Mouse (Mus musculus) cerebellum, adult (tissue): ENCODE data around the gene Kif3c.
"Not testable (repeated sequence)": the region's sequence is repeated elsewhere in the genome, so short reads cannot be mapped to it uniquely, and the experiment has no call there.

ENCODE experiments used
- ATAC-seq: cut with Nextera tagmentation; 2 replicates; pipeline ENCODE4 v1.9.2; 2017; ENCODE audit warnings: mild to moderate bottlenecking, moderate library complexity, mixed read lengths; ENCODE audit not compliant: insufficient number of reproducible peaks, low FRiP score, low TSS enrichment

Gene Kif3c

GRCm38 (mm10) chr12:3366957-3367260 lies 2.0 kb downstream of the Kif3c start:
- ATAC-seq: no peak

DNA sequence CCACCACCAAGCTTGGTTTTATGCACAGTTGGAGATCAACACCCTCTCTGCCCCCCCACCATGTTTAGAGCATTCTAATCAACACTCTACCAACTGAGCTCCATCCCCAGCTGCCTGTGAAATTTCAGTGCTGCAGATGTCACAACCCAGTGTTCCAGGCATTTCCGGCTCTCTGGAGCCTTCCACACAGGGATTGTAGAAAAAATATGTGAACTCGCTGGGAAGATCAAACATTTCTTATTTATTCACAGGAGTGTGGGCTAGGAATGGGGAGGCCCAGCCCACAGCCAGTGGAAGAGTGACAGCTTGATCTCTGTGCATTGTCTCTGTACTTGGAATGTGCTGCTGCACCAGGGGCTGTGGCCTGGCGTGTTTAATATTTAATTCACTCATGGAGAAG lies 3.8 kb downstream of the Kif3c start:
- no peak for ATAC-seq

DNA sequence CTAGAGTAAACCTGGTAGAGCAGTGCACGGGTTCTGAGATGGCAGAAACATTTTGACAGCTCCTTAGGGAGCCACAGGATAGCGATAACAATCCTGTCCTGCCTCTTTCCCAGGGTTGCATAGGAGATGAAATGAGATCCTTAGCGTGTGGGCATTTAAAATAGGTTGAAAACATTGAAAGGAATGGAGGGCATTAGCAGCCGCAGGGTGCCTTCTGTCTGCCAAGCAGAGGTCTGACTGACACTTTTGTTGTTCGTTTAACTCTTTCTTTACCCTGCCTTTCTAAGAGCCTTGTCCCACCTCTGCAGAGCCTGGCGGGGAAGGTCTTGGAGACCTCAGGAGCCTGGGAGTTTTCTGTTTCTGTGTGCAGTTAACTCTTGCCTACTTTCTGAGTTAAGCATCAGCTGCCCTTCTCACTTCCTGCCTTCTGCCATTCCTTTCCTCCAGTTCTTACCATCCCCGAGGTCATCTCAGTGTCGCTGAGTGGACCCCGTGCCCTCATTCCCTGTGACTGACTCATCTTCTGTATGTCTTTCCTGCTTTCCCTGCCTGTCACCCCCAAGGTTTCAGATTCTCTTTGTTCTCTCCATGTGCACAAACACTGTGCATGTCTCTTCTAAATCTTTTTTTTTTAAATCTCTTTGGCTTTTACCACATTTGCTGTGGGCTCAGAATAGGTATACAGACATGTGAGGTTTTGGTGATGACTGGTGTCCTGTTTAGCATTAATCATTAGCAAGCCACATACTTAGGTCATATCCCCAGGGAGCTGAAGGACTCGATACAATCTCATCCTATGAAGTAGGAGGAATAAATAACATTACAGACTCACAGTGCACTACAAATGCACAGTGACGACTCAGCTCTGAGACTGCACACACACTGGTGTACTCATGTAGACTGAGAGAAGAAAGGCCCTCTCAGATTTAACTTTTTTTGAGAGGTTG lies 6.3 kb downstream of the Kif3c start:
- ATAC-seq: no peak

DNA sequence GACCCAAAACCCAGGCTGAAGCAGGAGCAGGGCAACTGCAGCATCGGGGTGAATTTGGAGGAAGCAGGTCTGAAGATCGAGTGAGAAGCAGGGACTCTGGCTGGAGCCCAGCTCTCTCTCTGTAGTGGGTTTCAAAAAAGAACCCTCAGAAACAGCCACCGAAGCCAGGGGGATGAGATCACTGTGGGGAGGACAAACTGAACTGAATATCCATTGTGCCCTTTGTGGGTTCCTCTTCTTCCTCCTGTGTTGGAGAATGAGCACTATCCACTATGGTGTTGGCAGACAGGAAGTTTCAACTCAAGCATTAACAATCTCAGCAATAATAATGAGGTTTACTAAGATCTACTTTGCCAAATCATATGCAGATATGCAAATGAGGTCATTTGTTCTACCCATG lies 7.1 kb downstream of the Kif3c start:
- ATAC-seq: no peak

DNA sequence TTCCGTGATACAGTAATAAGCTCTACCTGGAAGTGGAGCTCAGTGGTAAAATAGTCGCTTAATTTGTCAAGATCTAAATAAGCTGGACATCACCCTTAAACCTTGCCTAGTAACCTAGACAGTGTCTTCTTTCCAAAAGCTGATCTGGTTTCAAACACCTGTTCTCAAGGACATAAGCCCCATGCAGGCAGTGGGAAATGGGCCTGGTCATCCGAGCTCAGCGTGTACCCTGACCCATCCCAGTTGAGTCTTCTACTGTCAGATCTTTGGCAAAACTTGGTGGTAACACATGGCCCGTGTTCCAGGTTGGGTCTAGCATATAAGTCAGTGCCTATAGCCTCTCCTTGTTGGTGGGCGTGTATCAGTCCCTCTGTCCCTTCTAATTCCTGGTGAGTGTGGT lies 8.6 kb downstream of the Kif3c start:
- no peak for ATAC-seq

- no peak for ATAC-seq
These were observed 9.6 kb downstream of the Kif3c start for GRCm38 (mm10) chr12:3374552-3374951.

DNA sequence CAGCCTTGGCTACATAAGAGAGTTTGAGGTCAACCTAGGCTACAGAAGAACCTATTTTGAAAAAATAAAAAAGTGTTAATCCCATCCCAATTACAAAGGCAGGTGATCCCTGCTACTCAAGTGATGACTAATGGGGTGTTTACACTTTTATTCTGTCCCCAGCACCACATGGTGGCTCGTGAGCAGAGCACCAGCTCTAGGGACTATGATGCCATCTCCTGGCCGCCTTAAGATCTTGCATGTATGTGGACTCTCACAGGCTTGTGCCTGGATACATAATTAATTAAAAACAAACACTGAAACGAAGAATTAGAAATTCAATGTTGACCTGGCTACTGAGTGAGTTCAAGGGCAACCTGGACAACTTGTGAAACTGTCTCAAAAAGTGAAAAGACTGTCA lies 12.3 kb downstream of the Kif3c start:
- ATAC-seq: no peak

GRCm38 (mm10) chr12:3377755-3378154 lies 12.8 kb downstream of the Kif3c start:
- no peak for ATAC-seq

GRCm38 (mm10) chr12:3384860-3385259 lies 19.9 kb downstream of the Kif3c start:
- 0 out of 2 replicates have a peak, but pooled peaks have one; percentile 6 for ATAC-seq

- 0 out of 2 replicates have a peak, but pooled peaks have one; percentile 15 for ATAC-seq
These were observed 20.3 kb downstream of the Kif3c start for GRCm38 (mm10) chr12:3385271-3385670.

- no peak for ATAC-seq
These were observed 21.0 kb downstream of the Kif3c start for GRCm38 (mm10) chr12:3385940-3386339.

DNA sequence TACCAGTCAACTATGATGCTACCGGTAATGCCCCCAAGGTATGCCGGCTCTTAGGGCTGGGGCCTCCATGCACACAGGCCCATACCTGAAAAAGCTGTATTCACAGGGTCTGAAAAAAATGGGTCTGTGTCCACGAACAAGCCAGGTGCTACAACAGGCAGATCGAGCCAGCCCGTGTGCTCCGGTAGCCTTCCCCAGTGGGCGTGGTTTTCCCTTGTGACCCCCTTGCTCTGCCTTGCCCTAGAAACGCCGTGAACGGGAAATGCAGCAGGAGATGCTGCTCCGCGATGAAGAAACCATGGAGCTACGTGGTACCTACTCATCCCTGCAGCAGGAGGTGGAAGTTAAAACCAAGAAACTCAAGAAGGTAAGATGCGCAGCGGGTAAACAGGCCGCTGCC lies 23.0 kb downstream of the Kif3c start:
- ATAC-seq: no peak

DNA sequence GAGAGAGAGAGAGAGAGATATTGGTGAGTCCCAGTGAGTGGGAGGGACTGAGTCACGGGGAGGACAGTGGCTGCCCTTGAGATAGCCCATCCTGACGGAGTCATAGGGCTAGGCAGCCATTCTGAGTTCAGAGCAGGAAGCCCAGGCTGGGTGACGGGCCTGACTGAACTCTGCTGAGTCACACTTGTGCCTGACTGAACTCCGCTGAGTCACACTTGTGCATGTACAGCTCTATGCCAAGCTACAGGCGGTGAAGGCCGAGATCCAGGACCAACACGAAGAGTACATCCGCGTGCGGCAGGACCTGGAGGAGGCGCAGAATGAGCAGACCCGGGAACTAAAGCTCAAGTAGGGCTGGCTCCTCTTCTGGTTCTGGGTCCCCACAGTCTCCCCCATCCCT lies 24.5 kb downstream of the Kif3c start:
- no peak for ATAC-seq

- no peak for ATAC-seq
These were observed 25.1 kb downstream of the Kif3c start for GRCm38 (mm10) chr12:3390071-3390470.

DNA sequence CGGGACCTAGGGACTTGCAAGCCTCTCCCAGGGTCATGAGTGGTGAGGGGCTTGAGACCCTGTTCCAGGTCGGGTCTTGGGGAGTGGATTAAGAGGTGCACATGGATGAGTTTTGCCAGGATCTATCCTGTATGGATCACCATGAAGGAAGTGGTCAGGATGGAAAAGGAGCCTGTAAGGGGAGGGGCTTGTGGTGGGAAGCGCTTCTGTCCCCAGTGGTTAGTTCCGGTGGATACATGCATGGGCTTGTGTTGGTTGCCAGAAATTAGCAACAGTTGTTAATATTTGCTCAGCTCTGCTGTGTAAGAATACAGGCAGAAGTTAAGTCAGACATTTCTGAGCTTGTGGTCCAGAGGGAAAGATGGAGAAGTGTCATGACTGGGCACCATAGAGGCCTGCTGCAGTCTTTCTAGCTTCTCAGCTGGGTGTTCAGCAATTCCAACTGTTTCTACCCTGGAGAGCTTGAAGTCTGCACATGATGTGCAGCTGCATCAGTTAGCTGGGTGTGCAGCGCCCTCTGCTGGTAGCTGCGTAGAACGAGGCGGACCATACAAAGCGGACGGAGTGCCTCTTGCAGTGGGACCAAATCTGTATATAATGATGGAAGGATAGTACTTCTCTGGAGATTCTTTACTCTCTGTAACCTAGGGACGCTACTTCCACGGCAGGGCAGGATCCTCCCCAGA lies 25.8 kb downstream of the Kif3c start:
- ATAC-seq: peak; percentile 72

- no peak for ATAC-seq
These were observed 26.3 kb downstream of the Kif3c start for GRCm38 (mm10) chr12:3391276-3391675.

DNA sequence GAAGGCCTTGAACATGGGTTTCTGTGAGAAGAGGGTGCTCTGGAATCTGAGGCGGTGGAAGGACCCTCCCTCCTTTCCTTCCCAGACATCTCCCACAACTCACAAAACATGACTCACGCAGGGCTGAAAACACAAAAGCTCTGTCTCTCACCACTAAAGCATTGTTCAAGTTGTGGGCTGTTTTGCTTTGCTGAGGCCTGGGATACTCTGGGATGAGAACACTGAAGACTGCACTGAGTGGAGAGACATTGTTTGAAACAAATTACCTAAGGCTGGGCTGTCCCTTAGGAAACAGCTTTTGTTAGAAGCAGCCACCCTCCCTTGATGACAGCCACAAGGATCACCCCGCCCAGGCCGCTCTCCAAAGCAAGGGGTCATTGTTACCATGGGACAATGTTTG lies 28.2 kb downstream of the Kif3c start:
- no peak for ATAC-seq

DNA sequence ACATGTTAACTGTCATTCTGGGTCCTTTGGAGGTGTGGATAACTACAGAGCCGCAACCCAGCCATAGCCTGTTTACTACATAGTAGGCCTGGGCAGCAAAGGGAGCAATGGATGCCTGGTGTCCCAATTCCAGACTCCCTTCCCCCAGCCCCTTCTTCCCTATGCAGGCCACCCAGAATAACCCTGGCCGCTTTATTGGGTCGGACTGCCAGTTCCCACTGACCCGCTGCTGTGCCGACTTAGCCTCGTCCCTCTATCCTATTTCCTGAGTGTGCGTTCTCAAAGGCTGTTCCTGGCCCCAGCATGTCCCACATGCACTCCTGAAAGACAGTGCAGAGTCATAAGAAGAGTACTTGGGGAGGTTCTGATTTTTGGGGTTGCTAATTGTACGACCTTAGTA lies 32.0 kb downstream of the Kif3c start:
- no peak for ATAC-seq

DNA sequence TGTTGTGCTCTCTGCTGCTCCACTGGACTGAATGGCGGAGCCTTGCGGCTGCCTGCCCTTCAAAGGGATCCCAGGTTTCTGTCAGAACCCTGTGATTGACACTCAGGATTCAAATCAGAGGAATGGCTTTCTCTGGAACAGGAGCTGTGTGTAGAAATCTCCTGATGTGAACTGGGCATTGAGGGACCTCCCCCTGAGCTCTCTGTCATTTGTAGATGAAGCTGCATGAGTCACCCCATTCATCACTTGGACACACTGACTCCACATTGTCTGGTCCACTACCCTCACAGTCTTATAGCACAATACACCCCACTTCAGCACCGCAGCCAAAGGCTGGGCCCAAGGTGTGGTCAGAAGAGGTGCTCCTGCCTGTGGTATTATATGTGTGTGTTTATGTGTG lies 40.7 kb downstream of the Kif3c start:
- ATAC-seq: not testable (repeated sequence)

GRCm38 (mm10) chr12:3406585-3406984 lies 41.7 kb downstream of the Kif3c start:
- ATAC-seq: no peak

- ATAC-seq: no peak
These were observed 50.0 kb downstream of the Kif3c start for GRCm38 (mm10) chr12:3414956-3415355.

DNA sequence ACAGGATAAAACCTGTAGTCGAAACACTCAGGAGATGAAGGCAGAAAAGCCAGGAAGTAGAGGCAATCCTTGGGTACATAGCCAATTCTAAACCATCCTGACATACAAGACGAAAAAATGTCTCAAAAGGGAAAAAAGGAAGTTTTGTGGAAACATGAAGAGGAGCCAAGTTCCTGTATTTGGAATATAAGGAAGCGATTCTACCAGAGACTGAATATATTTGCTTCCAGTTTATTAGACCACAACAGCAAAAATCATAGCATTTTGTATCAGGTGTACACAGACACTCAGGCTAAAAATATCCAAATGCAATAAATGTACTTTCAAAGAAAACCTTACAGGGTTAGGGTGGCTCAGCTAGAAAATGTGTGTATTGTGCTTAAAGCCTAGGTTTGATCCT lies 53.8 kb downstream of the Kif3c start:
- ATAC-seq: no peak
